Mouse (Mus musculus) stomach, postnatal 0 days (tissue): ENCODE results near the gene 4930523C07Rik. TPM values are rescaled to one million over a fixed set of nuclear protein-coding genes. Genes with fewer than 3 reads are reported as not detected.

Experiments
- ATAC-seq: fragments of 200-750 bp; cut with Nextera tagmentation; 2 replicates; pipeline ENCODE4 v1.8.0; 2017; ENCODE audit not compliant: low FRiP score, low TSS enrichment
- DNase-seq: peaks from one replicate; pipeline ENCODE4 v3.0.0-alpha.2; 2016; ENCODE audit warnings: low spot score
- H3K27ac ChIP-seq: fragments of 300-500 bp; sonication (generic); replicated peaks from 2 replicates; pipeline ENCODE4 v1.5.1; 2014; ENCODE audit warnings: mild to moderate bottlenecking, control low read depth
- H3K27me3 ChIP-seq: fragments of 300-500 bp; sonication (generic); 2 replicates; pipeline ENCODE4 v1.6.1; 2014; ENCODE audit warnings: low read length; ENCODE audit not compliant: control insufficient read depth, insufficient read depth
- H3K36me3 ChIP-seq: fragments of 300-500 bp; sonication (generic); 2 replicates; pipeline ENCODE4 v1.6.1; 2014; ENCODE audit warnings: low read length, mixed read lengths; ENCODE audit not compliant: control insufficient read depth, insufficient read depth
- H3K4me1 ChIP-seq: fragments of 300-500 bp; sonication (generic); replicated peaks from 2 replicates; pipeline ENCODE4 v1.6.1; 2014; ENCODE audit warnings: antibody characterized with exemption; ENCODE audit not compliant: control insufficient read depth, insufficient read depth
- H3K4me2 ChIP-seq: fragments of 300-500 bp; sonication (generic); replicated peaks from 2 replicates; pipeline ENCODE4 v1.6.1; 2014; ENCODE audit warnings: low read depth, mild to moderate bottlenecking, control low read depth, moderate library complexity
- H3K4me3 ChIP-seq: fragments of 300-500 bp; sonication (generic); 2 replicates; pipeline ENCODE4 v1.5.1; 2014; ENCODE audit warnings: low read depth, low read length, control low read depth
- H3K9ac ChIP-seq: fragments of 300-500 bp; sonication (generic); 2 replicates; pipeline ENCODE4 v1.6.1; 2014; ENCODE audit warnings: mild to moderate bottlenecking, low read length, control low read depth, mixed read lengths
- H3K9me3 ChIP-seq: fragments of 300-500 bp; sonication (generic); 2 replicates; pipeline ENCODE4 v1.6.1; 2016; ENCODE audit warnings: low read length; ENCODE audit not compliant: control insufficient read depth
- CTCF ChIP-seq: IDR thresholded peaks from 2 replicates; pipeline ENCODE4 v1.5.1; 2016; ENCODE audit warnings: antibody characterized with exemption, low read depth, mild to moderate bottlenecking, moderate library complexity
- EP300 ChIP-seq: optimal IDR thresholded peaks from 2 replicates; pipeline ENCODE3; 2016; ENCODE audit warnings: antibody characterized with exemption
- WGBS: fragments of 180-500 bp; shearing (Covaris S2); extraction: QIAGEN DNeasy Blood & Tissue Kit; methylation state at CpG from one replicate; pipeline ENCODE4 v1.1.7; 2014; 5-methylcytosine and 5-hydroxymethylcytosine counted together
- polyA plus RNA-seq: library from polyadenylated mRNA; unstranded; fragments of >200 nt; fragmentation: Nextera tagmentation; extraction: Ambion mirVana; gene quantifications from 2 replicates; pipeline ENCODE4 v1.2.1, GENCODE M21; 2015

4930523C07Rik gene
- polyA plus RNA-seq, 1 experiment from 2014 or later, result 37.7 TPM

- no peak for ATAC-seq
- Histone ChIP-seq H3K27me3 (no peaks in the 10 kb centered on the region), H3K9me3 (no peaks in the 10 kb centered on the region), H3K4me2 (no peak overlapping the region), H3K36me3 (no peaks in the 10 kb centered on the region), H3K4me1 (0 out of 2 replicates have a peak, but pooled peaks cover 4% of the 10 kb centered on the region), H3K9ac (no peak overlapping the region), H3K4me3 (no peak overlapping the region), H3K27ac (no peak overlapping the region)
- 86% methylated on average over 7 of the region's 7 CpGs for WGBS
- DNase-seq, result no peak
- TF ChIP-seq EP300 (no peak), CTCF (no peak)
Observed at GRCm38 (mm10) chr1:160042351-160042750, 1.8 kb upstream of the 4930523C07Rik start.

- H3K9me3 ChIP-seq, result no peaks in the 10 kb centered on the region
- WGBS, result 77% methylated on average over 13 of the region's 13 CpGs
- H3K36me3 ChIP-seq, result no peaks in the 10 kb centered on the region
- H3K4me3 ChIP-seq, result no peak overlapping the region
- H3K4me2 ChIP-seq, result peak overlapping the region; percentile 70
- no peak for TF ChIP-seq CTCF
- no peak for ATAC-seq
- H3K4me1 ChIP-seq, result peaks cover 4% of the 10 kb centered on the region; the same call in 1 of the 2 replicates
- H3K9ac ChIP-seq, result peak overlapping the region; percentile 69; the same call in 1 of the 2 replicates
- H3K27ac ChIP-seq, result peak overlapping the region; percentile 89
- H3K27me3 ChIP-seq, result no peaks in the 10 kb centered on the region
- no peak for DNase-seq
Observed at GRCm38 (mm10) chr1:160043271-160043975, 759 bp upstream of the 4930523C07Rik start.

GRCm38 (mm10) chr1:160045056-160045715, 1.0 kb downstream of the 4930523C07Rik start:
- peak overlapping the region; percentile 89 for H3K27ac ChIP-seq
- peak overlapping the region; percentile 69 for H3K9ac ChIP-seq
- H3K4me1 ChIP-seq, result peaks cover 4% of the 10 kb centered on the region; the same call in 1 of the 2 replicates
- TF ChIP-seq CTCF (no peak), EP300 (no peak)
- peak overlapping the region; percentile 70 for H3K4me2 ChIP-seq
- H3K9me3 ChIP-seq, result no peaks in the 10 kb centered on the region
- no peaks in the 10 kb centered on the region for H3K36me3 ChIP-seq
- H3K4me3 ChIP-seq, result peak overlapping the region; percentile 61
- H3K27me3 ChIP-seq, result no peaks in the 10 kb centered on the region
- WGBS, result 42% methylated on average over 3 of the region's 3 CpGs
- no peak for ATAC-seq
- DNase-seq, result peak; percentile 34

- no peaks in the 10 kb centered on the region for H3K27me3 ChIP-seq
- TF ChIP-seq CTCF, result no peak
- no peak for TF ChIP-seq EP300
- H3K9ac ChIP-seq, result no peak overlapping the region
- no peaks in the 10 kb centered on the region for H3K36me3 ChIP-seq
- no peak for DNase-seq
- H3K4me1 ChIP-seq, result peaks cover 4% of the 10 kb centered on the region; the same call in 1 of the 2 replicates
- no peak overlapping the region for H3K4me3 ChIP-seq
- H3K27ac ChIP-seq, result no peak overlapping the region
- ATAC-seq, result no peak
- WGBS, result 77% methylated on average over 5 of the region's 5 CpGs
- no peaks in the 10 kb centered on the region for H3K9me3 ChIP-seq
- peak overlapping the region; percentile 70 for H3K4me2 ChIP-seq
Observed at GRCm38 (mm10) chr1:160045971-160046370, 1.8 kb downstream of the 4930523C07Rik start.

GRCm38 (mm10) chr1:160046786-160047185, 2.6 kb downstream of the 4930523C07Rik start:
- H3K9ac ChIP-seq, result no peak overlapping the region
- no peak overlapping the region for H3K27ac ChIP-seq
- H3K4me1 ChIP-seq, result peaks cover 4% of the 10 kb centered on the region; the same call in 1 of the 2 replicates
- no peaks in the 10 kb centered on the region for H3K9me3 ChIP-seq
- H3K4me3 ChIP-seq, result no peak overlapping the region
- 67% methylated on average over 4 of the region's 4 CpGs for WGBS
- ATAC-seq, result no peak
- H3K36me3 ChIP-seq, result no peaks in the 10 kb centered on the region
- H3K27me3 ChIP-seq, result no peaks in the 10 kb centered on the region
- DNase-seq, result no peak
- peak overlapping the region; percentile 31; the same call in 1 of the 2 replicates for H3K4me2 ChIP-seq
- TF ChIP-seq EP300 (no peak), CTCF (no peak)

- H3K36me3 ChIP-seq, result no peaks in the 10 kb centered on the region
- H3K27ac ChIP-seq, result no peak overlapping the region
- peaks cover 4% of the 10 kb centered on the region; the same call in 1 of the 2 replicates for H3K4me1 ChIP-seq
- no peaks in the 10 kb centered on the region for H3K27me3 ChIP-seq
- no peak overlapping the region for H3K9ac ChIP-seq
- TF ChIP-seq CTCF (no peak), EP300 (no peak)
- H3K9me3 ChIP-seq, result no peaks in the 10 kb centered on the region
- ATAC-seq, result no peak
- no peak for DNase-seq
- no peak overlapping the region for H3K4me3 ChIP-seq
- H3K4me2 ChIP-seq, result no peak overlapping the region
- 91% methylated on average over 7 of the region's 7 CpGs for WGBS
Observed at GRCm38 (mm10) chr1:160047481-160047931, 3.3 kb downstream of the 4930523C07Rik start.
